Mouse (Mus musculus) forebrain, embryonic 16.5 days (tissue): ENCODE data around the gene Svep1. TPM values are rescaled to one million over a fixed set of nuclear protein-coding genes. Genes with fewer than 3 reads are reported as not detected.

Source experiments
- ATAC-seq: fragments of 200-750 bp; cut with Nextera tagmentation; 2 replicates; pipeline ENCODE4 v1.8.0; 2017; ENCODE audit warnings: mild to moderate bottlenecking, moderate library complexity
- H3K27ac ChIP-seq: fragments of 300-500 bp; sonication (generic); 2 replicates; pipeline ENCODE4 v1.5.1; 2014; ENCODE audit warnings: low read length, control low read depth
- H3K27me3 ChIP-seq: fragments of 300-500 bp; sonication (generic); replicated peaks from 2 replicates; pipeline ENCODE4 v1.6.1; 2014; ENCODE audit warnings: low read length; ENCODE audit not compliant: control insufficient read depth, insufficient read depth
- H3K36me3 ChIP-seq: fragments of 300-500 bp; sonication (generic); 2 replicates; pipeline ENCODE4 v1.6.1; 2014; ENCODE audit not compliant: control insufficient read depth, insufficient read depth
- H3K4me1 ChIP-seq: fragments of 300-500 bp; sonication (generic); replicated peaks from 2 replicates; pipeline ENCODE4 v1.6.1; 2014; ENCODE audit warnings: low read length; ENCODE audit not compliant: control insufficient read depth, insufficient read depth
- H3K4me2 ChIP-seq: fragments of 300-500 bp; sonication (generic); 2 replicates; pipeline ENCODE4 v1.6.1; 2014; ENCODE audit warnings: mild to moderate bottlenecking, low read length, control low read depth
- H3K4me3 ChIP-seq: fragments of 300-500 bp; sonication (generic); replicated peaks from 2 replicates; pipeline ENCODE4 v1.5.1; 2014; ENCODE audit warnings: mild to moderate bottlenecking, low read length, control low read depth
- H3K9ac ChIP-seq: fragments of 300-500 bp; sonication (generic); replicated peaks from 2 replicates; pipeline ENCODE4 v1.6.1; 2014; ENCODE audit warnings: low read depth, low read length, control low read depth
- H3K9me3 ChIP-seq: fragments of 300-500 bp; sonication (generic); 2 replicates; pipeline ENCODE4 v1.6.1; 2016; ENCODE audit warnings: low read length; ENCODE audit not compliant: control insufficient read depth
- WGBS: fragments of 180-500 bp; shearing (Covaris S2); extraction: QIAGEN DNeasy Blood & Tissue Kit; methylation state at CpG from one replicate; pipeline ENCODE4 v1.1.7; 2014; 5-methylcytosine and 5-hydroxymethylcytosine counted together
- polyA plus RNA-seq: library from polyadenylated mRNA; unstranded; fragments of >200 nt; fragmentation: Nextera tagmentation; extraction: Ambion mirVana; gene quantifications from 2 replicates; pipeline ENCODE4 v1.2.1, GENCODE M21; 2015

Gene Svep1
- polyA plus RNA-seq, 1 experiment from 2014 or later = 0.49 TPM

GRCm38 (mm10) chr4:58050276-58050675 is 156.4 kb downstream of the Svep1 start:
- H3K4me2 ChIP-seq = no peak overlapping the region
- no peaks in the 10 kb centered on the region for H3K4me1 ChIP-seq
- WGBS = 85% methylated on average over 8 of the region's 8 CpGs
- H3K27ac ChIP-seq = no peak overlapping the region
- H3K9me3 ChIP-seq = no peaks in the 10 kb centered on the region
- no peak overlapping the region for H3K9ac ChIP-seq
- H3K27me3 ChIP-seq = no peaks in the 10 kb centered on the region
- H3K4me3 ChIP-seq = no peak overlapping the region
- H3K36me3 ChIP-seq = no peaks in the 10 kb centered on the region
- no peak for ATAC-seq

GRCm38 (mm10) chr4:58044833-58045232 is 161.8 kb downstream of the Svep1 start:
- no peak for ATAC-seq
- Histone ChIP-seq H3K27me3 (no peaks in the 10 kb centered on the region), H3K36me3 (no peaks in the 10 kb centered on the region), H3K9ac (no peak overlapping the region), H3K4me1 (no peaks in the 10 kb centered on the region), H3K4me3 (no peak overlapping the region), H3K4me2 (no peak overlapping the region), H3K9me3 (no peaks in the 10 kb centered on the region), H3K27ac (no peak overlapping the region)
- WGBS = 91% methylated on average over 6 of the region's 6 CpGs

GRCm38 (mm10) chr4:58044356-58044755 is 162.3 kb downstream of the Svep1 start:
- Histone ChIP-seq H3K36me3 (no peaks in the 10 kb centered on the region), H3K9me3 (no peaks in the 10 kb centered on the region), H3K27me3 (no peaks in the 10 kb centered on the region), H3K4me2 (no peak overlapping the region), H3K27ac (no peak overlapping the region), H3K4me3 (no peak overlapping the region), H3K9ac (no peak overlapping the region), H3K4me1 (no peaks in the 10 kb centered on the region)
- WGBS = 97% methylated on average over 3 of the region's 3 CpGs
- ATAC-seq = no peak

GRCm38 (mm10) chr4:58040093-58040492 is 166.6 kb downstream of the Svep1 start:
- 87% methylated on average over 2 of the region's 2 CpGs for WGBS
- Histone ChIP-seq H3K4me1 (no peaks in the 10 kb centered on the region), H3K36me3 (no peaks in the 10 kb centered on the region), H3K4me3 (no peak overlapping the region), H3K4me2 (no peak overlapping the region), H3K27me3 (no peaks in the 10 kb centered on the region), H3K9ac (no peak overlapping the region), H3K27ac (no peak overlapping the region), H3K9me3 (no peaks in the 10 kb centered on the region)
- ATAC-seq = no peak

GRCm38 (mm10) chr4:58037096-58037705 is 169.5 kb downstream of the Svep1 start:
- Histone ChIP-seq H3K4me1 (no peaks in the 10 kb centered on the region; the same call in 1 of the 2 replicates), H3K27me3 (no peaks in the 10 kb centered on the region), H3K9me3 (no peaks in the 10 kb centered on the region), H3K4me2 (no peak overlapping the region), H3K4me3 (no peak overlapping the region), H3K9ac (no peak overlapping the region), H3K36me3 (no peaks in the 10 kb centered on the region), H3K27ac (no peak overlapping the region)
- WGBS = 89% methylated on average over 6 of the region's 6 CpGs
- no peak for ATAC-seq

- Histone ChIP-seq H3K27ac (no peak overlapping the region), H3K4me1 (no peaks in the 10 kb centered on the region; the same call in 1 of the 2 replicates), H3K4me2 (peak overlapping the region; percentile 31), H3K9ac (no peak overlapping the region), H3K9me3 (no peaks in the 10 kb centered on the region), H3K4me3 (0 out of 2 replicates have a peak overlapping the region, but pooled peaks have one; percentile 8), H3K36me3 (no peaks in the 10 kb centered on the region), H3K27me3 (no peaks in the 10 kb centered on the region)
- ATAC-seq = no peak
- WGBS = 45% methylated on average over 13 of the region's 13 CpGs
Observed at GRCm38 (mm10) chr4:58034663-58035062, 172.0 kb downstream of the Svep1 start.

- Histone ChIP-seq H3K4me2 (no peak overlapping the region), H3K4me1 (no peaks in the 10 kb centered on the region; the same call in 1 of the 2 replicates), H3K4me3 (no peak overlapping the region), H3K36me3 (no peaks in the 10 kb centered on the region), H3K9me3 (no peaks in the 10 kb centered on the region), H3K27ac (no peak overlapping the region), H3K27me3 (no peaks in the 10 kb centered on the region), H3K9ac (no peak overlapping the region)
- ATAC-seq = no peak
- 96% methylated on average over 1 of the region's 1 CpGs for WGBS
Observed at GRCm38 (mm10) chr4:58032714-58033113, 173.9 kb downstream of the Svep1 start.

- H3K4me2 ChIP-seq = no peak within 1 kb of the TSS
- H3K9ac ChIP-seq = no peak within 1 kb of the TSS
- no peaks in the 10 kb centered on the region for H3K36me3 ChIP-seq
- no peak within 1 kb of the TSS for H3K27ac ChIP-seq
- 95% methylated on average over 5 of the region's 5 CpGs for WGBS
- no peaks in the 10 kb centered on the region for H3K9me3 ChIP-seq
- no peaks in the 10 kb centered on the region for H3K27me3 ChIP-seq
- no peak for ATAC-seq
- no peak within 1 kb of the TSS for H3K4me3 ChIP-seq
- H3K4me1 ChIP-seq = no peaks in the 10 kb centered on the region
Observed at GRCm38 (mm10) chr4:58009024-58009423, 197.6 kb downstream of the Svep1 start, which contains the start of gene Txndc8. Txndc8 (minus strand) TSS chr4:58009124.

GRCm38 (mm10) chr4:58003501-58003900 is 203.2 kb downstream of the Svep1 start:
- Histone ChIP-seq H3K9me3 (no peaks in the 10 kb centered on the region), H3K9ac (no peak overlapping the region), H3K4me1 (no peaks in the 10 kb centered on the region), H3K27me3 (no peaks in the 10 kb centered on the region), H3K4me2 (no peak overlapping the region), H3K36me3 (no peaks in the 10 kb centered on the region), H3K4me3 (no peak overlapping the region), H3K27ac (no peak overlapping the region)
- 78% methylated on average over 3 of the region's 3 CpGs for WGBS
- no peak for ATAC-seq
